Mouse (Mus musculus) olfactory bulb, adult 2 months (tissue): ENCODE measurements around the gene Krtap5-1. TPM values are rescaled to one million over a fixed set of nuclear protein-coding genes. Genes with fewer than 3 reads are reported as not detected.
"Not testable (repeated sequence)": the region's sequence is repeated elsewhere in the genome, so short reads cannot be mapped to it uniquely, and the experiment has no call there.

ENCODE experiments used
- H3K27ac ChIP-seq: fragments of 200-500 bp; 2 replicates; pipeline ENCODE4 v1.5.1; 2012; ENCODE audit warnings: low read depth, low read length; ENCODE audit not compliant: insufficient read depth
- H3K4me1 ChIP-seq: fragments of 200-500 bp; 2 replicates; pipeline ENCODE4 v1.6.1; 2012; ENCODE audit warnings: low read length; ENCODE audit not compliant: control insufficient read depth, insufficient read depth
- H3K4me3 ChIP-seq: fragments of 200-500 bp; 2 replicates; pipeline ENCODE4 v1.5.1; 2012; ENCODE audit warnings: mild to moderate bottlenecking, low read depth, low read length, moderate library complexity; ENCODE audit not compliant: insufficient read depth
- CTCF ChIP-seq: fragments of 200-500 bp; IDR thresholded peaks from 2 replicates; pipeline ENCODE4 v1.5.1; 2012; ENCODE audit warnings: low read depth, mild to moderate bottlenecking, low read length, moderate library complexity; ENCODE audit not compliant: insufficient read depth
- POLR2A ChIP-seq: fragments of 200-500 bp; IDR thresholded peaks from 2 replicates; pipeline ENCODE4 v1.6.1; 2012; ENCODE audit warnings: mild to moderate bottlenecking, low read depth, low read length, moderate library complexity; ENCODE audit not compliant: insufficient read depth
- WGBS: fragments of 180-500 bp; shearing (Covaris S2); methylation state at CpG from one replicate; pipeline ENCODE4 v1.1.7; 2018; 5-methylcytosine and 5-hydroxymethylcytosine counted together
- polyA plus RNA-seq: library from polyadenylated mRNA; stranded (reverse); fragments of >200 nt; gene quantifications from 2 replicates; pipeline ENCODE4 v1.2.4, GENCODE M21; 2012; ENCODE audit warnings: low replicate concordance; ENCODE audit not compliant: missing spikeins, insufficient read depth, insufficient read length

Gene Krtap5-1
- polyA plus RNA-seq, 1 experiment = not detected

DNA sequence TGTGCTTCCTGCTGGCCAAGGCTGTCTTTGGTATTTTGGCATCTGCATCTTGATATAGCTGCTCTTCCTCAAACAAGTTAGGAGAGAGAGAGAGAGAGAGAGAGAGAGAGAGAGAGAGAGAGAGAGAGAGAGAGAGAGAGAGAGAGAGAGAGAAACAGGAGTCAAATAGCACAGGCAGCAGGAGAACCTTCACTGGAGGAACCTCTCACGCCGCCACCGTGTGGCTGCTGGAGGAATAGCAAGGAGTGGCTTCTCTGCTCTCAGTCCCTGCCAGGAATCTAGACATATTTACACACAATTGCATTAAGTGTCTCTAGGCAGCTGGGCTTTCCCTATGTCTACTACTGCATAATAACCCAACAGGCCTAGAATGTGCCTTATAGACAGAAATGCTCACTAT, 18.7 kb downstream of the Krtap5-1 start:
- H3K4me1 ChIP-seq, H3K4me3 ChIP-seq, H3K27ac ChIP-seq: not testable (repeated sequence)
- TF ChIP-seq CTCF = peak; percentile 24; the same call in 1 of the 2 replicates
- WGBS = 0% methylated on average over 3 of the region's 3 CpGs

DNA sequence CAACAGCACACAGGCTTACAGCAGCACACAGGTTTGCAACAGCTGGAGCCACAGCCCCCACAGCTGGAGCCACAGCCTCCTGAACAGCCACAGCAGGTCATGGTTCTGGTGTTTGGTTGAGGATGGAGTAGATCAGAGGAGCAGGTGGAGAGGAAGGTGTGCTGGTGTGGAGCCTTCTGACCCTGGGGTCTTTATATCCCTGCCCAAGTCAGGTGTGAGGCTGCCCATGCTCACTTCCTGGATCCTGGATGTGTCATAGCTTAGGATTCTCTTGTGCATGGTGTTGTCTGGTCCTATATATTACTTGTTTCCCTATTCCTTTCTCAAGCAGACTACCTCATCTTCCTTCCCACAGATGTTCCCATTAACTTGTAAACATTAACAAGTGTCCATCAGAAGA, 22.7 kb downstream of the Krtap5-1 start, which contains the start of gene Gm4559:
Gm4559 (minus strand) TSS at position 101 of the 400 bp plus-strand sequence.
- not testable (repeated sequence) for H3K27ac ChIP-seq, H3K4me1 ChIP-seq, H3K4me3 ChIP-seq

DNA sequence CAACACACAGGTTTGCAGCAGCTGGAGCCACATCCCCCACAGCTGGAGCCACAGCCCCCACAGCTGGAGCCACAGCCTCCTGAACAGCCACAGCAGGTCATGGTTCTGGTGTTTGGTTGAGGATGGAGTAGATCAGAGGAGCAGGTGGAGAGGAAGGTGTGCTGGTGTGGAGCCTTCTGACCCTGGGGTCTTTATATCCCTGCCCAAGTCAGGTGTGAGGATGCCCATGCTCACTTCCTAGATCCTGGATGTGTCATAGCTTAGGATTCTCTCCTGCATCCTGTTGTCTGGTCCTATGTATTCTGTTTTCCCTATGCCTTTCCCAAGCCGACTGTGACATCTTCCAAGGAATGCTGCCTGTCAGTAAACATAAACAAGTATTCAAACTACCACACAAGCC, 38.7 kb downstream of the Krtap5-1 start, which contains the start of gene Gm2431:
Gm2431 (minus strand) TSS at position 101 of the 400 bp plus-strand sequence.
- WGBS = 69% methylated on average over 1 of the region's 1 CpGs
- H3K4me3 ChIP-seq, H3K4me1 ChIP-seq: not testable (repeated sequence)

DNA sequence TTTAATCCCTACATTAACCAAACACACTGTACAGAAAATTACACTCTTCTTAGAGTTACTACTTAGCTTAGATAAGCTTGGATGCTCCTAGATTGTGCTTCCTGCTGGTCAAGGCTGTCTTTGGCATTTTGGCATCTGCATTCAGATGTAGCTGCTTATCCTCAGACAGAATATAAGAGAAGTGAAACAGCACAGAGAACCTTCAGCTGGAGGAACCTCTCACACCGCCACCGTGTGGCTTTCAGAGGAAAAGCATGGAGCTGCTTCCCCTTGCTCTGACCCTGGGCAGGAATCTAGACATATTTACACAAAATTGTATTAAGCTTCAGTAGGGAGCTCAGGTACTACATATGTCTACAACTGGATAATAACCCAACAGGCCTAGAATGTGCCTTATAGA, 41.4 kb downstream of the Krtap5-1 start:
- WGBS = 2% methylated on average over 2 of the region's 2 CpGs
- H3K4me1 ChIP-seq = no peaks in the 10 kb centered on the region
- TF ChIP-seq CTCF (peak; percentile 34; the same call in 1 of the 2 replicates), POLR2A (no peak)
- no peak overlapping the region for H3K4me3 ChIP-seq
- H3K27ac ChIP-seq = no peak overlapping the region

More for the DNA sequence above, 38.7 kb downstream of the Krtap5-1 start, which contains the start of gene Gm2431:
- H3K27ac ChIP-seq = not testable (repeated sequence)

DNA sequence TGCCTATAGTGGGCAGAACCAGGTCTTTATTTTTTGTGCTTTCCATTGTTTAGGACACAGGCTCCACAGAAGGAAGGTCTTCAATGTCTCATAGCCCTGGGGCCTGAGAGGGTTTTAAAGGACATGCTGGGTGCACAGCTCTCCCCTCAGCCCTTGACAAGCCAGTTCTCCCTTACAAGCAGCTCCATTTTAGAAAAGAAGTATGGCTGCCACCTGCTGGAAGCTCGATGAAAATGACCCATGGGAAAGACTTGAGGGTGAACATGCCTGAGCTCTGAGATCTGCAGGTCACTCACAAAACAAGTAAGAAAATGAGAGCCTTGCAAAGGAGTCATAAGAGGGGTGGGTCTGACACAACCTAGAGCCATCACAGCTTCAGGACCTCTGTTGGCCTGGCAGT, 47.1 kb downstream of the Krtap5-1 start:
- no peak overlapping the region for H3K4me3 ChIP-seq
- WGBS = 0% methylated on average over 1 of the region's 1 CpGs
- H3K4me1 ChIP-seq = no peaks in the 10 kb centered on the region
- no peak for TF ChIP-seq POLR2A
- no peak for TF ChIP-seq CTCF
- H3K27ac ChIP-seq = no peak overlapping the region

Other genes starting within 250 kb of the Krtap5-1 start
- not detected in 2 replicates for gene Mob2, start 236.1 kb downstream of the Krtap5-1 start, polyA plus RNA-seq
- gene Dusp8, start 201.3 kb downstream of the Krtap5-1 start, polyA plus RNA-seq = not detected in 2 replicates
- gene Gm45618, start 176.4 kb downstream of the Krtap5-1 start, polyA plus RNA-seq = not detected in 2 replicates
- not detected in 2 replicates for gene Gm39115, start 161.1 kb downstream of the Krtap5-1 start, polyA plus RNA-seq
- gene Gm45337, start 152.5 kb downstream of the Krtap5-1 start, polyA plus RNA-seq = not detected in 2 replicates
- not detected in 2 replicates for gene Gm29735, start 140.0 kb downstream of the Krtap5-1 start, polyA plus RNA-seq
- not detected in 2 replicates for gene Gm4553, start 131.4 kb downstream of the Krtap5-1 start, polyA plus RNA-seq
- not detected in 2 replicates for gene Krtap5-2, start 121.1 kb downstream of the Krtap5-1 start, polyA plus RNA-seq
- gene Gm10153, start 106.7 kb downstream of the Krtap5-1 start, polyA plus RNA-seq = not detected in 2 replicates
- not detected in 2 replicates for gene Krtap5-3, start 95.8 kb downstream of the Krtap5-1 start, polyA plus RNA-seq
- not detected in 2 replicates for gene Gm7579, start 85.3 kb downstream of the Krtap5-1 start, polyA plus RNA-seq
- gene Krtap5-5, start 67.1 kb downstream of the Krtap5-1 start, polyA plus RNA-seq = not detected in 2 replicates
- not detected in 2 replicates for gene Gm40460, start 56.0 kb downstream of the Krtap5-1 start, polyA plus RNA-seq
- not detected in 2 replicates for gene Gm2431, start 38.8 kb downstream of the Krtap5-1 start, polyA plus RNA-seq
- not detected in 2 replicates for gene Gm4559, start 22.8 kb downstream of the Krtap5-1 start, polyA plus RNA-seq
- gene Krtap5-4, start 6.4 kb upstream of the Krtap5-1 start, polyA plus RNA-seq = not detected in 2 replicates
- gene Ifitm10, start 76.6 kb upstream of the Krtap5-1 start, polyA plus RNA-seq = not detected in 2 replicates
- not detected in 2 replicates for gene Gm49369, start 85.5 kb upstream of the Krtap5-1 start, polyA plus RNA-seq
- 266 and 290 TPM in 2 replicates for gene Ctsd, start 90.9 kb upstream of the Krtap5-1 start, polyA plus RNA-seq
- not detected in 2 replicates for gene Syt8, start 137.7 kb upstream of the Krtap5-1 start, polyA plus RNA-seq
- gene Tnni2, start 144.7 kb upstream of the Krtap5-1 start, polyA plus RNA-seq = not detected in 2 replicates
- gene Lsp1, start 163.7 kb upstream of the Krtap5-1 start, polyA plus RNA-seq = not detected in 2 replicates
- not detected in 2 replicates for gene Tnnt3, start 201.7 kb upstream of the Krtap5-1 start, polyA plus RNA-seq
- not detected in 2 replicates for gene Mrpl23, start 235.6 kb upstream of the Krtap5-1 start, polyA plus RNA-seq